Mouse (Mus musculus) right cerebral cortex, postnatal 36 days (tissue): Measurements from ENCODE around the gene Dip2b.

Source experiments
- DNase-seq, 2 experiments: peaks; one replicate each; pipeline ENCODE4 v3.0.0; 2022; ENCODE audit warnings: low spot score in 2 of 2, mixed read lengths in 1 of 2

Gene Dip2b

GRCm38 (mm10) chr15:100038470-100038971, at the start of gene Dip2b:
TSS of gene Dip2b (plus strand) at chr15:100038664.
- DNase-seq, result peak; percentile 89 to 93

DNA sequence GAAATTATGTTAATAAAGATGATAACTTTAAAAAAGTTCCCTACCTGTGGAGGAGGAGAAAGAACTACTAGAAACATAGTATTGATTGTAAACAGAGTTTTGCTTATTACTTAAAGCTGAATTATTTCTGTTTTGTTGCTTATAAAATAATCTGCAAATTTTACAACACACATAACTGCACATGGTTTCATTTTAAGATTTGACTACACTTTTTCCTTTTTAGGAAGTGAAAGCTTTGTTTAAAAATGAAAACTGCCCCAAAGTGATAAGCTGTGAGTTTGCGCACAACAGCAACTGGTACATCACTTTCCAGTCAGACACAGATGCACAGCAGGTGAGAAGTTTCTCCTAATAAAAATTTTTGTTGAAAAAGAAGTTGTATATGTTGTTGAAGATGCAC, 45.4 kb upstream of the Dip2b start:
- no peak for DNase-seq

DNA sequence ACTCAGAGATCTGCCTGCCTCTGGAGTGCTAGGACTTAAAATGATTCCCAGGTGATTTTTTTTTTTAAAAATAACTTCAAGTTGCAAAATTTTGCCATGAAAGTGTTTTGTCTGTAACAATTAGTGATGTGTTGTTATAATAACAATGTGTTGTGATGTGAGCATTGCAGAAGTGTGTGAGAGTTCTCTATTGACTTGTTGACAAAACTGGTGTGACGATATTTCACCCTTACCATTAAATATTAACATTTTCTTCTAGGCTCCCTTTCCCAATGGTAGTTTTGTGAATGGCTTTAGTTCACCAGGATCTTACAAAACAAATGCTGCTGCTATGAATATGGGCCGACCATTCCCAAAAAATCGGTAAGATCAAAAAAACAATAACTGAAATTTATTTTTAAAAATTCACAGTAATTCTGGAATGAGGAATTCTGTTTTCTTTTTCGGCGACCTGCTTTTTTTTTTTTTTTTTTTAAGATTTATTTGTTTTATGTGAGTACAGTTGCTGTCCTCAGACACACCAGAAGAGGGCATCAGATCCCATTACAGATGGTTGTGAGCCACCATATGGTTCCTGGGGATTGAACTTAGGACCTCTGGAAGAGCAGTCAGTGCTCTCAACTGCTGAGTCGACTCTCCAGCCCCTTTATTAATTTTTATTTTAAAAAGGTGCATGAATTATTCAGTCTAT, 41.2 kb upstream of the Dip2b start:
- no peak for DNase-seq

GRCm38 (mm10) chr15:99999390-99999789, 39.1 kb upstream of the Dip2b start:
- no peak for DNase-seq

DNA sequence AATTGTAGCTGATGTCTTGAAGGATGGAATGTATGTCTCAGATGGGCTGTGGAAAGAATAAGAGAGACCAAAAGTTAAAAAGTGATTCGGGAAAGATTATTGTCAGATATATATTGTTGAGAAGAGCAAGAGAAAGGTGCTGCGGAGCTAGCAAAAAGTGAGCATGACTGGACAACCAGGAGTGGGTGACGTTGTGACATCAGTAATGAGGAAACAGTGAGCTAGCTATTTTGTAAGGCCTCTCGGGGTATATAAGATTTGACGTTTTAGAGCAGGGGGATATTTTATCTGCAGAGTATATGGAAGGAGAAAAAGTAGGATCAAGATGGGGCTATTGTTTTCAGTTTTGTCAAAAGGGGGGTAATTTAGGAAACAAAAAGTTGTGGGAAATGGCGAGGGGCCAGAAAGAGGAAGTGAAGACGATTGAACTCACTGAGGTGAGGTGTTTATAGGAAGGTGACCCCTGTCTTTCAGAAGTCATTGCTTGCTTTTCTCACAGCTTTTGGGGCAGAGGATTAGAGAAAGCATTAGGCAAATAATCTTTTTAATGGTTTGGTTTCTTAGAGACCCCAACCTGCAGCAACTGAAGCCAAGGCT, 33.7 kb upstream of the Dip2b start:
- no peak for DNase-seq

DNA sequence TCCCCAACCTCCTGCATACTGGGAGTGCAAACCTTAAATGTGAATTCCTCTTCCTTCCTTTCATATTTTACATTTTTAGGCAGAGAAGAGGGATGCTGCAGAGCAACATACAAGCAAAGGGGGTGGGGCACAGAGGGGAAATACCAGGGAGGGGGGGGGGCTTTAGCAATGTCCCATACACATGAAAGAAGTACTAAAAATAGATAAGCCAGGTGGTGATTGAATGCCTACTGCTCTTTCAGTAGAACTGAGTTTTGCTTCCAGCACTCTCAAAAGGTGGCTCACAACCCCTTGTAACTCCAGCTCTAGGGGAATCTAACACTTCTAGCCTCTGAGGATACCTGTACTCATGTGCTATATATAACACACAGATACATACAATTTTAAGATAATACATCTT, 32.3 kb upstream of the Dip2b start:
- DNase-seq, result no peak

DNA sequence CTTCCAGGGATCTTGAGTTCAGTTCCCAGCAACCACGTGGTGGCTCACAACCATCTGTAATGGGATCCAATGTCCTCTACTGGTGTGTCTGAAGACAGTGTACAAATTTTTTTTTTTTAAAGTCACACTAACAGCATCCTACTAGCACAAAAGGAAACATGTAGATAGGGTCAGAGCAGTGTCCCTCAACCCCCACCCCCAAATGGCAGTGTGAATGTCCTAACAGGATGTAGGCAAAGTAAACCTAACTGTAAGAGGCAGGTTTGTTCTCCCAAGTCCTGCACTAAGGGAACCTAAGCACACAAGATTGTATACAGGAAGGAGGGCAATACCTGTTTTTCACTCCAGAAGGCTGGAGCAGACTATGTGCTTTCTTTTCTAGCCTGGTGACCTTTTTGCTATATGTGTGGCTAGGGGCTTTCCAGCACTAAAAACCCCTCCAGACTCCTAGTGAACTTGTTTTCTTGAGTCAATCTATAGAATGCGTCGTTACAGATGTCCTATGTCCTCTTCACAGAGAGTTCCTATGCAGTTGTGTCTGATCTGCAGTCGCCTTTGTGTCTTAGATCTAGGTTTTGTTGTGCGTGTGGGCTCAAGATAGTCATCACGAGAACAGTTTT, 20.1 kb upstream of the Dip2b start:
- DNase-seq, result no peak

GRCm38 (mm10) chr15:100021175-100021574, 17.3 kb upstream of the Dip2b start:
- DNase-seq, result no peak

GRCm38 (mm10) chr15:100022923-100023322, 15.5 kb upstream of the Dip2b start:
- no peak for DNase-seq

GRCm38 (mm10) chr15:100025076-100025834, 13.2 kb upstream of the Dip2b start:
- no peak for DNase-seq

DNA sequence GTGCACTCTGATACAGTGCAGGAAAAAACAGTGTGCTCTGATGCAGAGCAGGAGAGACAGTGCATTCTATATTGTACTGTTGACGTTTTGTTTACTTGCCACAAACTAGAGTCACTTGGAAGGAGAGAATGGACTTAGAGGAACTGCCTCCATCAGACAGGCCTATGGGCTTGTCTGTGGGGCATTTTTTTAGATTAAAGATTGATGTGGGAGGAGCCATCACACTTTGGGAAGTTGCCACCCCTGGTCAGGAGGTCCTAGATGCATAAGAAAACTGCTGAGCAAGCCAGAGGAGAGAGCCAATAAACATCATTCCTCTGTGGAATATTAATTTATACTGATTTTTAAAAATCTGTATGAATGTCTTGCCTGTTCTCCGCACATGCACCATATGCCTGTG, 10.3 kb upstream of the Dip2b start:
- DNase-seq, result no peak

DNA sequence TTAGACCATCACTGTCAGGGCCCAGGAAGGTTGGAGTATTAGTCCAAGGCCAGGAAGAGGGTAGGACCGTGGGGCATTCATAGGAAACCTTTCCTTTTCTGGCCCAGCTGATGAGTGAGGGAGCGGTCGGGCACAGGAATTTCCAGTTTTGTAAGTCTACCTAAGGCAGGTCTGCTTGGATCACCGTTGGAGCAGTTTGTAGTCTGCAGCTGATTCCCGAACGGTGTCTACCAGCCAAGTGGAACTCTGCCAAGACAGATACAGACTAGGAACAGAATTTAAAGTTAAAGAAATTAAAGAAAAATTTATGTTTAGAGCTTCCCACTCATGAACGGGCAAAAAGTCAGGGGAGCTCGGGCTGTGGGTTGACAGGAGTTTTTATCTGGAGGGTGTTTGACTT, 9.0 kb upstream of the Dip2b start:
- no peak for DNase-seq

DNA sequence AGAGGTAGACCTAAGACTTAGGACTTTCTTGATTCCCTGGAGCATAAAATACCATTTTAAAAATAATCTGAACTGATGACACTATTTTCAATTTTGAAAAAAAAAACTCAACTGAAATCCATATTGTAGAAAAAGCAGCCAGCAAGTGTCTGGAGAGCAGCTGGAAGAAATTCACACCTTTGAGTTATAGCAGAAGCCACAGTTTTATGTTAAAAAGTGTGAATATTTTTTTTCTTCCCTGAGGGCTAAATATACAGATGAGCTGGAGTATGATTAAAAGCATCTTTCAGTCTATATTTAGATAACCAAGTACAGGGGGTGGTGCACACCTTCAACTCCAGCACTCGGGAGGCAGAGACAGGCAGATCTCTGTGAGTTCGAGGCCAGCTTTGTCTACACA, 8.6 kb upstream of the Dip2b start:
- DNase-seq, result no peak

DNA sequence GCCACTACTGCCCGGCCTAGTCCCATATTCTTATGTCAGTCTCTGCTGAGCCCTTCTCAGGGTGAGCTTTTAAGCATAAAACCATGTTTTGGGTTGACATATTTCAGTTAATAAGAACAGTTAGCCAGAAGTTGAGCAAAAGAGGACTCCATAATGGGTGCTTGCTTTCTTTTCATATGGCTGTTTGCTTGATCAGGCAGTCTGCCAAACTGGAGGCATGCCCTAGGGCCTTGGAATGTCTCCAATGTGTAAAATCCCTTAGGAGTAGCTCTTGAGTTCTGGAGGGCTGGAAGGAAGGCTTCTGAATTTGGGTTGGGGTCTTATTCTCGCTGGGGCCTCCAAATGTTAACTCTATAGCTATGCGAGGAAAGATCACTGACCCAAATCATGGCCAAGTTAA, 5.9 kb upstream of the Dip2b start:
- DNase-seq, result no peak

- DNase-seq, result peak in 1 of 2 experiments; percentile 36
Observed at GRCm38 (mm10) chr15:100039001-100039701, 687 bp downstream of the Dip2b start.

- no peak for DNase-seq
Observed at GRCm38 (mm10) chr15:100040541-100041266, 2.2 kb downstream of the Dip2b start.

DNA sequence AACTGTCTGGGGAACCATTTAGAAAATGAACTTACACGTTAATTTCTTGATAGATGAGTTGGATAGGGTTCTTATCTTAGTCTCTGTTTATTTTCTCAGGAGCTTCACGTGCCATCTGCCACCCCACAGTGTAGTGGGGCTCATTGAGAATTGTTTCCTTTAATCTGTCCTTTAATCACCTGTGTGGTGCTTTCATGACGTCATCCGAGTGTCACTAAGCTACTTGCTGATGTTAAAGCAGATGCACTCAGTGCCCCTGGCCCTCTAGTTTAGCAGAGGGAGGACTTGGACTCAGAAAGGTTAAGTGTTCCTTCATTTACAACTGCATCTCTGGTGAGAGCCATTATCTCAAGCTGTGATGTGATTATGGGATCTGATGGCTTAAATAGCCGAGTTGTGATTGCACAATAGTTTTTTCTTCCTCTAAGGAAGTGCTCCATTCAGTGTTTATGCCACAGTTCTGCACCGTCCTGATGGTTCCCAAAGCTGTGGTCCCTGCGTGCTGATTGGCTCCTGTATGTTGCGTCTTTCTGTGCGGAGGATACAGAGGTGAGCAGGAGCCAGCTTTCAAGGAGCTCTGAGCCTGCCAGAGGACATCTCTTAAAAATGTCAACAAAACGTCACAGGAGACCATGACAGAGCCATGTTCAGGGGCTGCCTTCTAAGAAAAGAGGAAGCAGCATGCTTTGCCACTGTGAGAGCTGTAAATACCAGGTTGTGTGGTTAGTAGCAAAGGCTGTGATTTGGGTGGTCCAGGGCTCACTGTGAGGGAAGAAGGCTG, 3.0 kb downstream of the Dip2b start:
- DNase-seq, result no peak

DNA sequence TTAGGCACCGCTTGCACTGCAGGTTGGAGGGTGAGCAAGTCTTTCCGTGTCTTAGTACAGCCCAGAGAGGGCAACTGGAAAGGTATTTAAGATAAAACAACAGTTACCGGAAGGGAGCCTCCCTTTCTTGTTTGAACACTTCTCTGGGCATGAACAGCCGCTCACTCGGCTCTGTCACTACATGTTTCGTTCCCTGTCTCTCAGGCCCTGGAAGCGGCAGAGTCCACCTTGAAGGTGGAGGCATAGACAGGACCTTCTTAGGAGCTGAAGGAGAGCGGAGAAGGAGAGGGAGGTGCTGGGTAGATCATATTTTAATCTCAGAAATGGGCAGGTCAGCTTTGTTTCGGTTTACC, 3.6 kb downstream of the Dip2b start:
- no peak for DNase-seq

DNA sequence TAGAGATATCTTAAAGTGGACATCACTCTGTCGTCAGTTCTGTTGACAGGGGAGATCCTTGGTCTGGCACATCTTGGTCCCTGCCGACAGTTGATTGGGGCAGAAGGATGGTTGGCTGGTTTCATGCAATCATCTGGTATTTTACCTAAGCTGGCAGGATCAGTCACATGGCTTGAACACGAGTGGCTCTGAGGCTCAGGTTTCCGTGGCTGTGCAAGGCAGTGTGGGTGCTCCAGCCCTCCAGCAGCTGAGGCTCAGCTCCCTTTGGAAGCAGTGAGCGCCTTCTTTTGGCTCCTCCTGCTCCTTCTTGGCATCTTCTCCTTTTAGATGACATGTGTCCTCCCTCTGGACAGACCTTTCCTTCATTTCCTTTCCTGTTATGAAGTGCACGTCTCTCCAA, 7.1 kb downstream of the Dip2b start:
- DNase-seq, result no peak

- DNase-seq, result no peak
Observed at GRCm38 (mm10) chr15:100049496-100050087, 11.1 kb downstream of the Dip2b start.
